ENCODE assay signal across 8 mouse cellular contexts in the genomic region with DNA sequence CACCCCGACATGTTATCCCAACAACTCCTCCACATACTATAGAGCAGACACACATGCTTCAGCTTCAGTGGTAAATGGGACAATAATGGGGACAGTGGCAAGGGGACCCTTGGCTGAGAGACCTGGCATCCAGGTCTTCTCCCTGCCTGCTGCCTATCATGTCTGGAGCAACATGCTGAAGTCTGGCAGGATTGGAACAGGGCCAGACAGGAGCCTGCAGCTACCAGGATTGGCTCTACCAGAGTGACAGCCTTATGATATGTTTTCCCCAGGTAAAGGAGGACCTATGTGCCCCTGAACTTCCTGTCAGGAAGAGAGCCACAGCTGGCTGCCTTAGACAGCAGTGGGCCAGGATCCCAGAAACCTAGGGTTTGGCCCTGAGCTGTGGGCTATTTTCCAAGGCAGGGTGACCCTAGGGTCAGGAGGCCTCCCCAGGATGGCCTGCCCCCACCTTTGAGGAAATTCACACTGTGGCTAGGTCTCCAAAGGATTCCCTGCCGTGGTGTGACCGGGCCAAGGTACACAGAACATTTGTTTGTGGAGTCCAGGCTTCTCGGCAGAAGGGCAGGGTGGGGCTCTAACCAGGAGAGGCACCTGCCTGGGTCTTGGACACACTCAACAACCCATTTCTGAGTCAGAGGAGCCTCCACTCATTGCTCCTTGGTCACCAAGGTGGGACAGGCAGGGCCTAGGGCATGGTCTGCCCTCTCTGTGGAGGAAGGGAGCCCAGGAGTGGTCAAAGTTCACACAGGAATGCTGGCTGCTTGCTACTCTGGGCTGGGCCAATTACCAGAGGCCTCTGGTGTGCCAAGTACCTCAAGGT.
DNase-seq lines count a peak whose midpoint lies in the region; ATAC-seq lines count a peak whose summit lies in the region.

No protein-coding gene starts in this region.

- H3K27me3 ChIP-seq in hindbrain, embryonic 12.5 days = no peaks in the 10 kb centered on the region
- no peaks in the 10 kb centered on the region for H3K27me3 ChIP-seq in limb, embryonic 12.5 days
- H3K27me3 ChIP-seq in neural tube, embryonic 14.5 days (ENCODE audit: control insufficient read depth, insufficient read depth, low read length) = no peaks in the 10 kb centered on the region

- no peaks in the 10 kb centered on the region for H3K9me3 ChIP-seq in hindbrain, embryonic 12.5 days (replicated peaks)
- no peaks in the 10 kb centered on the region for H3K9me3 ChIP-seq in limb, embryonic 12.5 days
- H3K9me3 ChIP-seq in neural tube, embryonic 14.5 days (ENCODE audit: control insufficient read depth, low read length) = no peaks in the 10 kb centered on the region

- peaks cover 45% of the 10 kb centered on the region for H3K4me1 ChIP-seq in hindbrain, embryonic 12.5 days
- peaks cover 51% of the 10 kb centered on the region for H3K4me1 ChIP-seq in limb, embryonic 12.5 days (replicated peaks)
- H3K4me1 ChIP-seq in neural tube, embryonic 14.5 days (ENCODE audit: control insufficient read depth, insufficient read depth, low read length) = peaks cover 4% of the 10 kb centered on the region

- H3K36me3 ChIP-seq in hindbrain, embryonic 12.5 days = no peaks in the 10 kb centered on the region
- H3K36me3 ChIP-seq in limb, embryonic 12.5 days = no peaks in the 10 kb centered on the region
- H3K36me3 ChIP-seq in neural tube, embryonic 14.5 days (ENCODE audit: control insufficient read depth, insufficient read depth, low read length) = no peaks in the 10 kb centered on the region

- H3K9ac ChIP-seq in hindbrain, embryonic 12.5 days = no peak overlapping the region
- H3K9ac ChIP-seq in limb, embryonic 12.5 days (replicated peaks) = no peak overlapping the region
- no peak overlapping the region for H3K9ac ChIP-seq in neural tube, embryonic 14.5 days (replicated peaks; ENCODE audit: low read depth, low read length)

- DNase-seq in urinary bladder, adult 18-20 months (ENCODE audit: low spot score in 2 of 2) = peak; percentile 33 to 37
- no peak for DNase-seq in urinary bladder, postnatal 25 days (ENCODE audit: low spot score)
- DNase-seq in spleen, postnatal 4 days (ENCODE audit: low spot score in 2 of 2) = no peak
- DNase-seq in embryo, embryonic 10.5 days (ENCODE audit: low spot score) = no peak

- H3K4me3 ChIP-seq in hindbrain, embryonic 12.5 days = no peak overlapping the region
- no peak overlapping the region for H3K4me3 ChIP-seq in limb, embryonic 12.5 days (replicated peaks)
- H3K4me3 ChIP-seq in neural tube, embryonic 14.5 days (ENCODE audit: low read depth, low read length) = no peak overlapping the region

- 78% methylated on average over 4 of the region's 4 CpGs for WGBS in hindbrain, embryonic 12.5 days
- 75% methylated on average over 4 of the region's 4 CpGs for WGBS in limb, embryonic 12.5 days
- 78% methylated on average over 4 of the region's 4 CpGs for WGBS in neural tube, embryonic 14.5 days

- no peak for ATAC-seq in hindbrain, embryonic 12.5 days (ENCODE audit: low FRiP score)
- no peak for ATAC-seq in limb, embryonic 12.5 days (ENCODE audit: insufficient number of reproducible peaks, insufficient read depth, low FRiP score, low TSS enrichment, low read depth)
- ATAC-seq in neural tube, embryonic 14.5 days (ENCODE audit: low read depth) = no peak
- no peak for ATAC-seq in activated CD4-positive, CD25-positive, alpha-beta regulatory T cell, adult 4 months

- peak overlapping the region; percentile 84 for H3K27ac ChIP-seq in hindbrain, embryonic 12.5 days
- peak overlapping the region; percentile 90 for H3K27ac ChIP-seq in limb, embryonic 12.5 days
- peak overlapping the region; percentile 72 for H3K27ac ChIP-seq in neural tube, embryonic 14.5 days (ENCODE audit: low read depth, low read length)

- no peak overlapping the region for H3K4me2 ChIP-seq in hindbrain, embryonic 12.5 days (replicated peaks)
- H3K4me2 ChIP-seq in limb, embryonic 12.5 days = no peak overlapping the region
- H3K4me2 ChIP-seq in neural tube, embryonic 14.5 days (ENCODE audit: low read depth, low read length) = no peak overlapping the region

Comparison
In these comparisons a context has a peak if more than half of its experiments do, and no peak if none do; other contexts are left out.
1. DNase-seq: peak in urinary bladder, adult 18-20 months (2 of 2); none in urinary bladder, postnatal 25 days (single experiment), spleen, postnatal 4 days (0 of 2) and embryo, embryonic 10.5 days (single experiment).
2. Peak in every context shown above with its lines, with median percentiles within 50 percentile points of each other: H3K27ac ChIP-seq.